Mouse (Mus musculus) megakaryocyte, embryonic 14.5 days (primary cell): Measurements from ENCODE around the gene Sncb.

Experiments used
- FLI1 ChIP-seq: IDR thresholded peaks from 2 replicates; pipeline ENCODE4 v1.6.1; 2012; ENCODE audit warnings: low read length, inconsistent platforms, mixed read lengths
- GATA1 ChIP-seq: IDR thresholded peaks from 3 replicates; pipeline ENCODE4 v1.6.1; 2012; ENCODE audit warnings: mixed read lengths, low read length, inconsistent platforms, borderline replicate concordance

DNA sequence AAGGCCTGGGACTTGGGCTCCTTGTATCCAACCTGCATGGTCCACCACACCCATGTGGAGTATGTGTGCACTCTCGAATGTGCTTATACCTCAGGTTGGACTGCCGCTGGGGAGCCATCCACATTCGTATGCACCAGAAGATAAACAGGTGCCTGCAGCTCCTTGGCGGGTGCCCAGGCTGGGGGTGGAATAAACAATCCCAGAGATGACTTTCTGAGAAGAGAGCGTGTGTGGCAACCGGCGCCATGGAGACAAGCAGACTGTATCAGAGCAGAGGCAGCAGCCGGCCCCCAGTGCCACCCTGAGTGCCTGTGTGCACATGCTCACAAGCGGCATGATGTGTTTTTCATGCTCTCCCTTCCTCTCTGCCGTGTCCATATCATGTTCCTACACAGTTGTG lies 13.7 kb downstream of the Sncb start:
- TF ChIP-seq GATA1 (no peak), FLI1 (no peak)
